Mouse (Mus musculus): Measurements from ENCODE around the gene Mknk1.

Mknk1 gene

DNA sequence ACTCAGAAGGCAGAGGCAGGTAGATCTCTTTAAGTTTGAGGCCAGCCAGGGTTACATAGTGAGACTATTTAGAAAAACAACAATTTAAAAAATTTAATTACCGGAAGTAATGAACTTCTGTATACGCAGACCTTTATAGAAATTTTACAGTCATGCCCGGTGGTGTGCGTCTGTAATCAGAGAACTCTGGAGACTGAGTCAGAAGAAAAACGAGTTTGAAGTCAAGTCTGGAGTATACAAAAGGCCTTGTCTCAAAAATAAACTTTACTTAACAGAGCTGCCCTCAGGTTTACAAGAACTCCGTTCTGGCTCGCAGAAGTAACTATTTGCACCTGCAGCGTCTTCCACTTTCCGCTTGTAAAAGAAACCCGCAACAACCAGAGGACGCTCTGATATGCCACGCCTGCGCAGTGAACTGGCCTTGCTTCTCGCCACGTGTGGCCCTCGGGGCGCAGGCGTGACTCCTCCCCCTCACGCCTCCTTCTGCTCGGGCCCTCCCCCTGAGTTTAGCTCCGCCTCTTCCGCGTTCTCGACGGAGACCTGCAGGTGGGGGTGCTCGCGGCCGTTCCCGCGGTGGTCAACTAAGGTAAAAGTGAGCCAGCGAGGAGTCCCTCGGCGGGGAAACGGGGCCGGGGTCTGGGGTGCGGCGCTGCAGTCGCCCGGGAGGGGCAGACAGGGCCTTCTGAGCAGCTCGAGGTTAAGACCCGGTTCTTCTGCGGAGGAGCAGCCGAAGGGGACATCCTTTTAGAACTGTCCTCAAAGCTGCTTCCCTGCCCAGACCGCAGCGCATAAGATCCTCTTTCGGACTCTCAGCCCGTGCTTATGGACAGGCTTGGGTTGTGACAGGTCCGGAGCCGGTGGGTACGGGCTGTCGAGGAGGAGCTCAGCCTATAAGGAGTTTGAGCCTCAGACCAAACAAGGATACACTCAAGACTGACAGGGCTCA lies at the start of gene Mknk1:
Gene Mknk1 (plus strand): TSS at position 503 of the 946 bp plus-strand sequence.
- in situ Hi-C loops (cut with MboI, MseI): no loop called here

DNA sequence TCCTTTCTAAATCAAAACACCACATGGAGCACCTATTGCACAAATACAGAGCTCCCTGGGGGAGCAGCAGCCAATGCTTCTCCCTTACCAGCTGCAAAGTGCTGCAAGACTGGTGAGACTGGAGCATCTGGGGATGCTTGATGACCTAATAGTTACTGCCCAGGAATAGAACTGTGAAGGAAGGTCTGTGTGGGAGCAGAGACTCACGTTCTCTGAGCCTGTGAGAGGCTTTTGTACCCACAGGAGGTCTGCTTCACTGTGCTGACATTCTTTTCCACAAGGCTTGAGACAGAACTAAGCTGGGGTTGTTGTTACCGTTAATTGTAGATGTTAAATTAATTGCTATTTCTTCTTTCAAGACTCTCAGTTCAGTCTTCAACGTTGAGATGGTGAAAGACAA lies 48.1 kb upstream of the Mknk1 start:
- in situ Hi-C loops (cut with MboI, MseI): no loop called here

DNA sequence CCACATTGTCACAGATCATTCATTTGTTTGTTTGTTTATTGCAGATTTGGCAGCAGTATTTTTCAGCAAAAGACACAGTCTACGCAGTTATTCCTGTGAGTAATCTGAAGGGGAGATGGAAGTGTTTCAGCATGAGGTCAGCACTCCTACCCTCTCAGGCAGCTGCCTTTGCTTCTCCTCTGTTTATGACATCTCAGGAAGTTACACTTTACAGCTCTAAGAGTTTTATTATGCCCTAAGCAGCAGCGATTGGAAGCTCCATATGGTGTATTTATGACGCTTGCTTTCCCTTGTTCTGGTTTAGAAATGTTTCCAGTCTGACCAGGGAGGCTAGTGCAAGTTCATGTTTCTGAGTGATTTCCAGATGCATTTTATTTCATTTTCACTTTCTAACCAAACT lies 43.6 kb upstream of the Mknk1 start:
- in situ Hi-C loops (cut with MboI, MseI): no loop called here

DNA sequence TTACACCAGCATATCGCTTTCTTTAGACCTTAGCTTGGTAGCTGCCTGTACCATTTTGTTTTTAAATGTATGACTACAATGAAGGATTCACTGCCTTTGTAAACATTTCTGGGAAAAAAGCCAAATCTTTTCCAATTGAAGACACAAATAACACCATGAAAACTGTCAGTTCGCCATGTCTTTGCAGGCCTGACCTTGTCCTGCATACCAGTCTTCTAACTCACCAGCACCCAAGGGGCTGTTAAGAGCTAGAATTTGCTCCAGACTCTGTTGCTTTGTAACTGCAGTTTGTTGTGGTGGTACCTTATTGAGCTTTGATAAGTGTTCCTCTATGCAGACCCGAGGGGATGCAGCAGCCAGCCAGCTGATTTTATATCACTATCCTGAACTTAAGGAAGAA lies 39.0 kb upstream of the Mknk1 start:
- in situ Hi-C loops (cut with MboI, MseI): no loop called here

DNA sequence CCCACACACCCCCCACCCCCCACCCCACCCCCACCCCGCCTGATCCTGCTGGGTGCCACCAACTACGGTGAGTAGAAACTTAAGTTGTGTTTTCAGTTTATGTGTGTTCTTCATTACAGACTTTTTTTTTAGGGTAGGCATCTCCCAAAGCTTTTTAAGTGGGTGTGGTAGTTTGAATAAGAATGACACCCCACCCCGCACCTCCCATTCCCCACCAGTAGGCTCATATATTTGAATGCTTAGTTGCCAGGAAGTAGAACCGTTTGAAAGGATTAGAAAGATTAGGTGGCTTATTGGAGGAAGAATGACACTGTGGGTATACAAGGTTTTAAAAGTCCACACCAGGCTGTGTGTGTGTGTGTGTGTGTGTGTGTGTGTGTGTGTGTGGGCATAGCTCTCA lies 26.7 kb upstream of the Mknk1 start:
- in situ Hi-C loops (cut with MboI, MseI): no loop called here

DNA sequence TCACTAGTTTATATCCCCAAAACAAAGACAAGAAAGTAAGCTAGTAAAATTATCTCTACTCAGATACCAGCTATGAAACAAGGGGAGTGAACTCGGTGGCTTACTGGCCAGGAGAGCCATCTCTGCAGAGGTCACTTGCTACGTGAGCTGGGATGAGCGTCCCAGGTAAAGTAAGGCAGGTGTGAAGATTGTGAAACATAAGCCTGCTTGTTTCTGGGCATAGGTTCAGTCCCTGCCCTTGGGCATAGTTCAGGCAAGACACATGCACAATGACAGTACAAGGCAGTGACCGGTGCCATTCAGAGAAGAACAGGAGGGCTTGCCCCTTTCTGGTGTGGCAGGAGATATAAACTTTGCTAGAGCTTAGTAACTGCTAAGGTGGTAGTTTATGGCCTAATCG lies 23.4 kb upstream of the Mknk1 start:
- in situ Hi-C loops (cut with MboI, MseI): no loop called here

DNA sequence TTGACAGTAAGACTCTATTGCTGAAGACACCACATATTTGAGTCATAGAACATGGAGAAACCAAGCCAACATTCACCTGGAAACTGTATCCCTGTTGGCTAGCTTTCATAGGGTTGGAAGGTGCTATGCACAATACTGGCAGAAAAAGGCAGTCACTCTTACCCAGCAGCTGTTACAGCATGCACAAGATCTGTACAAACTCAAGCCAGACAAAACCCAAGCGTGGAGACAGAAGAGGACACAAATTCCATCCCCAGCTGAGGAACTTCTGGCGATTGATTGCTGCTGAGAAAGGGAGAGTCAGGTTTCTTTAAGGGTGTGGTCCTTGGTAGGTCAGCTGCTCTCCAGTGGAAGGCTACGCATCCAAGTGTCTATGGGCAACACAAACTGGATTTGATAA lies 18.8 kb upstream of the Mknk1 start:
- in situ Hi-C loops (cut with MboI, MseI): loop anchor here in 1 of 2 experiments (5.0 kb wide), 1 partner anchor 83 kb away; the partner anchor contains the start of gene Efcab14

DNA sequence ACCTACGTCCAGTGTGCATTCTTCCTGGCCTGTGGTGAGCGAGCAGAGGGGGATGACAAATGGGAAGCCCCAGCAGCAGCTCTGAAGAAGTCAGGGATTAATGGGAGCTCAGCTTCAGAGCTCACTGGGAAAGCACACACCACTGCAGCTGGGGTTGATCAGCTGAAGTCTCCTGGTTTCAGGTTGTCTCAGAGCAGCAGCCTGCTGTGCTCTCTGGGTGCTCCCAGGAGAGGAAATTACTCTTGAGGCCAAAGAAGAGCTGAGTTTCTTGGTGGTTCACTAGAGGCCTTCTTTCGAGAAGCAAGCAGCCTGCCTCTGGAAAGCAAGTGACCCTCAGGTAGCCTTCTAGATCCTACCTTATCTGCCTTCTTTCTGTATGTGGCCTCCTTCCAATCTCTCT lies 18.1 kb upstream of the Mknk1 start:
- in situ Hi-C loops (cut with MboI, MseI): loop anchor here in 1 of 2 experiments (5.0 kb wide), 1 partner anchor 84 kb away; the partner anchor contains the start of gene Efcab14

DNA sequence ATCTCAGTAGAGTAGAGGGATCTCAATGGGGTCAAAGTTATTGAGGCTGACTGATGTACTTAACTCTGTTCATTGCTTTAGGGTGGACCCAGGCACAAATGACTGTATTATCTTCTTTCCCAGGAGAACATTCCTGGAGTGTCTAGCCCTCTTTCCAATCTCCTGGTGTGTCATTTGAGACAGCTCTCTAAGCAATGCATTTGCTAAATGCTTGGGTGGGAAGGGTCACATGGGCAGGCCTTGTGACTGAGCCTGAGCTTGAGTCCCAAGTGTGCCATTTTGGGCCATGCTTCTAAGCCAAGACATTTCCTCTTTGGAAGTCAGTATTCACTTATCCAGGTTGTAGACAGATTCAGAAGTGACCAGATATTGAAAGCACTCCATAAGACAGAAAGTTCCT lies 17.6 kb upstream of the Mknk1 start:
- in situ Hi-C loops (cut with MboI, MseI): loop anchor here in 1 of 2 experiments (5.0 kb wide), 1 partner anchor 84 kb away; the partner anchor contains the start of gene Efcab14

DNA sequence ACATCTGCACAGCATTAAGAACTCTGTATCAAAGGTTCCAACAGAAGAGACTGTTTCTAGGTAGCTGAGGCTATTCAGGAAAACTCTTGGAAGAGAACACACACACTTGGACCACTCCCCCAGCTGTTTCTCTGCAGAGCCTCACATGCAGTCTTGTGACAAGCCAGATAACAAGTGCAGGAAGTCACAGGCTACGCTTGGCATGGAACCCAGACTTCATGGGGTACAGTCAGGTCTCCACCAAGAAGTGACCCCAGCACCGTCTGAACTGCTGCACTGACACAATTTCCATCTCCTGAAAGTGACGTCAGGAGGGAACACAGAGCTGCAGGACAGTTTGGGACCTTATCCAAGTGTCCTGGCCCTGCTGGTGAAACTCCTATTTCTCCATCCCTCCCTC lies 17.1 kb upstream of the Mknk1 start:
- in situ Hi-C loops (cut with MboI, MseI): loop anchor here in 1 of 2 experiments (5.0 kb wide), 1 partner anchor 85 kb away; the partner anchor contains the start of gene Efcab14

DNA sequence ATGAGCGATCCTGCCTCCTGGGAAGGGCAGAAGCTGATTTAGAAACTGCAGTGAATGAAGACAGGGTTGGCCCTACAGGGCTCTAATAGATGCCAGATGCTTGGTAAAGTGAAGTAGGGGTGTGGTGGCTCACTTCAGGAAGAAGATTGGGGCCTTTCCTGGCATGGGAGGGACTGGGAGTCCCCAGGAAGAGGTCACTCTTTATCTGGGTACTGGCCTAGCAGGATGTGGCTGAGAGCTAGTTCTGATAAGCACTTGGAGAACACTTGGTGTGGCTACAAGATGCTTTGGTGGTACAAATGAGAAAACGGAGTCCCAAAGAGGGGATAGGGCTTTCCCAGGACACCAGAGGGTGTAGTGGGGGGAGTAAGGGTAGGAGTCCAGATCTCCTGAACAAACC lies 14.8 kb upstream of the Mknk1 start:
- in situ Hi-C loops (cut with MboI, MseI): loop anchor here in 1 of 2 experiments (5.0 kb wide), 1 partner anchor 87 kb away; the partner anchor contains the start of gene Efcab14

DNA sequence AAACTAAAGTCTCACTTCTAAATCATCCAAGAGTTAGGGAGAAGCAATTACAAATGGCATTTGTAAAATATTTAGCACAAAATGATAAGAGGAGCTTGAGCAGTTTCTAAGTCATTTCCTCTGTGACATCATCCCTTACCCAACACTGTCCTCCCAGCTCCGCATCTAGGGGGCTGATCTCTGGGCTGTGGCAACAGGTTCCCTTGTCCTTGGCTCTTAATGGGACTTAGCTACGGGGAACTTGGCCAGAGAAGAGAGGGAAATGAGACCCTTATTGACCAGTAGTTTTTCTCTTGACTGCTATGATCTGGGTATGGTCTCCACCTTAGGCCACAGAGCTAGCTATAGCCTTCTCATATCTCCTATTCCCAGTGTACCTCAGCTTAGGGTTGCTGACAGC lies 13.7 kb upstream of the Mknk1 start:
- in situ Hi-C loops (cut with MboI, MseI): loop anchor here in 1 of 2 experiments (5.0 kb wide), 1 partner anchor 88 kb away; the partner anchor contains the start of gene Efcab14

DNA sequence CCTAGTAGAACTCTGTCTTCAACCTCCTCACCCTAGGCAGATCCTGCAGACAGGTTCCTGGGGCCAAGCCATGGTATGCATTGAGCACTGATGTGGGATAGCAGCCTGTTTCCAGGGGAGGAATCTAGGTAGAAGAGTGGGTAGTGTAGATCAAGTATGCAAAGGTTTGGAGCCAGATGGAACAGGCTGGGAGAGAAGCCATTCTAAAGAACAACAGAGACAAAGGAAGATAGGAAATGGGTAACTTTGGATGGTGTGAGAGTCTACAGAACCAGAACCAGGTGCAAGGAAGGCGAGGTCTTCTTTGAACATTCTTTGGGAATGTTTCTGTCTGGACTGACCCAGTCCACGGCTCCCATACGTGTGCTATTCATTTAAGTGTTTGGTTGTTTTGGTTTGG lies 11.9 kb upstream of the Mknk1 start:
- in situ Hi-C loops (cut with MboI, MseI): loop anchor here in 1 of 2 experiments (5.0 kb wide), 1 partner anchor 90 kb away; the partner anchor contains the start of gene Efcab14

DNA sequence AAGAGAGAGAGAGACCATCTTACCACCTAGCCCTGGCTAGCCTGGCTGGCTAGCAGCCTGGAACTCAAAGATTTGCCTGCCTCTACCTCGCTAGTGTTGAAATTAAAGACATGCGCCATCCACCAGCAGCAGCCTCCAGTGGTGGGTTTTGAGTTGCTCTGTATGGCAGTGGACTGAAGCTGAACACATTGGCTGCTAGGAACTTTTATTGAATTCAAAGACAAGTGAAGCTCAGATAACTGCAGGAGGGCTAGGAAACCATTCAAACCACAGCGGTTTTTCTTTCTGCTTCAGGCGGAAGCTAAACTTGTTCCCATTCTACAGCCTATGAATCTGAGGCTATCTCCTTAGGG lies 11.5 kb upstream of the Mknk1 start:
- in situ Hi-C loops (cut with MboI, MseI): loop anchor here in 1 of 2 experiments (5.0 kb wide), 1 partner anchor 90 kb away; the partner anchor contains the start of gene Efcab14

DNA sequence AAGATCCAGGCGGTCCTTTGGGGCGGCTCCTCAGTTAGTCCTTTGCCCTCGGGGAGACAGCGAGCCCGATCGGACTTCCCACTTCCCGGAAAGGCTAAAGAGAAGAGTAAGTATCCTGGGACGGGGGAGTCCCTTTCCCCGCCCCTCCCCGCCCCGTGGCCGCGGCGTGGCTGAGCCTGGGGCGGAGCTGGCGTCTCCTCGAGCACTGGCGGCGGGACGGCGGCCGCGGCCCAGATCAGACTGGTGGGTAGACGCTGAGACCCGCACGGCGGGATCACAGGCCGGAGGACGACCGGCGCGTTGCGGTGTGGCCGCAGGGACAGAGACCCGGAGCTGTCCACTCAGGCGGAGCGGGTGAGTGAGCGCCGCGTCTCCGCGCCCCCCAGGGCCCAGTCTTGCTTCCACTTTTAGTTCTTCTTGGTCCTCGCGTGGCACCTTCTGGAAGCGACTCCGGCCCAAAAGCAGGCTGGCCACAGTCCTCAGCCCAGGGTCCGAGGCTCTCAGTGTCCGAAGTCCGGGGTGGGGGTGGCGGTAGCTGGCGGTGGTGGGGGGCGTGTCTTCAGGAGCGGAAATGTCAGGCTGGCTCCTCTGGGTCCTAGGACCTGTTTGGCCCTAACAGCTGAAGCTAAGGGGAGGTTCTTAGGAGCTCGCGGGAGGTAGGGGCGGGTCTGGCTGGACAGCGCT lies 11.0 kb upstream of the Mknk1 start, which contains the start of gene Mob3c:
Gene Mob3c (plus strand): TSS at position 205 of the 684 bp plus-strand sequence.
- in situ Hi-C loops (cut with MboI, MseI): loop anchor here in 1 of 2 experiments (5.0 kb wide), 1 partner anchor 91 kb away; the partner anchor contains the start of gene Efcab14

DNA sequence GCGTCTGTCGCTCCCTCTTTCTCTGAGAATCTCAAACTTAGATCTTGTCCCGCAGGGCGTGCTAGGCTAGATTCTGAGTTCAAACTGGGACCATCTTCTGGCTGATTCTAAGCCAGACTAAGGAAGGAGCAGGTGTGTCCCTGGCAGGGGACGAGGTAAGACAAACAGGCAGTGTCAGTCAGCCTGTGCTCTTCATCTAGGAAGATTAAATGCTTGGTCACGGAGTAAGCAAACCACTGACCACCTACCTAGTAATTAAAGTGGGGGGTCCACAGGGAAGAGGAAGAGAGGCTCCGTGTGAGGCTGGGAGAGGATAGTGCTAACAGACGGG lies 10.5 kb upstream of the Mknk1 start:
- in situ Hi-C loops (cut with MboI, MseI): loop anchor here in 1 of 2 experiments (5.0 kb wide), 1 partner anchor 91 kb away; the partner anchor contains the start of gene Efcab14

DNA sequence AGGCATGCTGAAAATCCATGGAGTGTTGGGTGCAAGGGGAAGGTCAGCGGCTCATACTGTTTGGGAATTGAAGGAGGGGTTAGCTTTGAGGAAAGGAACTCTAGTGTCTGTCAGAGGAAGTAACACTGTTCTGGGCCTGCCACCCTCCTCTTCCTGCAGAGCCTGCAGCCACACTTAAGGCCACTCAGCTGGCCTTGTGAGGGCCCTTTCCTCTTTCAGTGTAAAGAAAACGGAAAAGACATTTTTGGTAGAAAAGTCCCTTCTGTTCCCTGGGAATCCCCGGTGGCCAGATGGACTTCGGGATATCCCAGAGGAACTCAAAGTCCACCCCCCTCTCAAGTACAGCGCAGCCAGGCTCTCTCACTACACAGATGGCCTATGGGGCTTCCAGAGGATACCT lies 8.5 kb upstream of the Mknk1 start:
- in situ Hi-C loops (cut with MboI, MseI): loop anchor here in 1 of 2 experiments (5.0 kb wide), 1 partner anchor 43 kb away; no protein-coding TSS in a partner anchor

DNA sequence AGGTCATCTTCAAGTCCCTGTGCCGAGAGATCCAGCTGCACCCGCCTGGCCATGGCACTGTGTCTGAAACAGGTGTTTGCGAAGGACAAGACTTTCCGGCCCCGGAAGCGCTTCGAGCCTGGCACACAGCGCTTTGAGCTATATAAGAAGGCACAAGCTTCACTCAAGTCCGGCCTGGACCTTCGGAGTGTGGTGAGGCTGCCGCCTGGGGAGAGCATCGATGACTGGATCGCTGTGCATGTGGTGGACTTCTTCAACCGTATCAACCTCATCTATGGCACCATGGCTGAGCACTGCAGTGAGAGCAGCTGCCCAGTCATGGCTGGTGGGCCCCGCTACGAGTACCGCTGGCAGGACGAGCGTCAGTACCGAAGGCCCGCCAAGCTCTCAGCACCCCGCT lies 7.8 kb upstream of the Mknk1 start:
- in situ Hi-C loops (cut with MboI, MseI): loop anchor here in 1 of 2 experiments (5.0 kb wide), 1 partner anchor 44 kb away; no protein-coding TSS in a partner anchor

DNA sequence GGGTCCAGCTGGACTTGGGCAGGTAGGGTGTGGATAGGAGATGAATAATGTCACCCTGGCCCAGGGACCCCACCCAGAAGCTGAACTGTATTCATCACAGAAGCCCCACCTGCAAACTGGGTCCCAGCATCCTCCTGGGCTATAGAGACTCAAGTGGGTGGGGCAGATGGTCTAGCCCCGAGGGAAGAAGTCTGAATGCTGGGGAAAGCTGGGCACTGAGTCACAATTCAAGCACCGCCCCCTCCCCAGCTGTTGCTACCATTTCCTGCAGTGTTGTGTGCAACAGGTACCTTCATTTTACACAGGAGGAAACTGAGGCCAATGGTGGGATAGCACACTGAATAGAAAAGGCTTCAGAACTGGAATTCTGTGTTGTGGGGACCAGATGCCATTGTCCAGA lies 7.0 kb upstream of the Mknk1 start:
- in situ Hi-C loops (cut with MboI, MseI): loop anchor here in 1 of 2 experiments (5.0 kb wide), 1 partner anchor 45 kb away; no protein-coding TSS in a partner anchor

DNA sequence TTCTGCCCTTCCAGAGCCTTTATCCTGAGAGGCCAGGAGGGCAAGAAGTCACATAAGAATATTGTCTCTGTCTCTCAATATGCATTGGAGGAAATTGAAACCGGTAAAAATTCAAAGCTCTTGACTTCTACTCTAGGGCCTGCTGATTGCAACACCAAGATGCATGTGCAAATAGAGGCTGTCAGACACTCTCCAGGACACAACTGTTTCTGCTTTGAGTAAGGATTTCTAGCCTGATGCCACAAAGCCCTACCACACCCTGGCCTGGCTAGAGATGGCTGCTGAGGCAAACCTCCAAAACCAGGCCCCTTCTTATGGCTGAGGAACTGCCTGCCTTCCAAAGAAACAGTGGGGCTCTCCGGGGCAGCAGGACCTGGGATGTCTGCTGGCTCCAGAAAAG lies 3.4 kb upstream of the Mknk1 start:
- in situ Hi-C loops (cut with MboI, MseI): no loop called here

DNA sequence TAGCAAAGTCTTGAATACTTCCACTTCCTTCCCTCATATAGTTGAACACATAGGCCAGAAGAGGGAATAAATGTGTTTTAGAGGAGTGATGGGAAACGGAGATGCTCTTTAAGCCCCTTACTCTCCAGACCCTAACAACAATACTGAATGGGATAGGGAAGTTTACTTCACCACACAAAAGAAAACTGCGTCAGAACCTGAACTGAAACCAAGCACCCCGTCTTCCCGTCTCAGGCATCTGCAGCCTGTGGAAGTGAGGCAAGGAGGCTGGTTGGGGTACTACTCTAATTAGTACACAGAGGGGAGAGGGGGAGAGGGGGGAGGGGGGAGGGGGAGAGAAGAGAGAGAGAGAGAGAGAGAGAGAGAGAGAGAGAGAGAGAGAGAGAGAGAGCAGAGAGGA lies 802 bp upstream of the Mknk1 start:
- in situ Hi-C loops (cut with MboI, MseI): no loop called here

DNA sequence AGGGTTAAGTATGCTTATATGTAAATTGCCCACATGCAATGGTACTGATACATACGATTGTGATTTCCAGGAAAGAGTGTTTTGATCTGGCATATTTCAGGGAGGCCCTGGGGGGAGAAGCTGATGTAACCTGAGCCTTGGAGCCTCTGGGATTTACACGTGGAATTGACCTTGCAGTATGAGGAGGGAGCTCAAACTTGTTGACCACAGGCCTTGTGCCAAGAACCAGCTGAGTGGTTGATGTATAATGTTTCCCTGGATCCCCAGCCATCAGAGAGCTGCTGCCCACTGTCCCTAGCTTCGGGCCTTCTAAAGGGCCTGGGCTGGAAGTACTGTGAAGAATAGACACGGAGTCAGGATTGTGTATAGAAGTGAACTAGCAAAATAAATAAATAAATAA lies 958 bp downstream of the Mknk1 start:
- in situ Hi-C loops (cut with MboI, MseI): no loop called here

Data from T-helper 17 cell (primary cell).